Mouse (Mus musculus) cortical plate, adult 2 months (tissue): ENCODE results near the gene Ccnyl1.

Experiments
- CTCF ChIP-seq: fragments of 200-500 bp; IDR thresholded peaks from 2 replicates; pipeline ENCODE4 v1.5.1; 2011; ENCODE audit warnings: mild to moderate bottlenecking, control low read depth, low read length; ENCODE audit not compliant: insufficient read depth; ENCODE audit errors: extremely low read depth
- POLR2A ChIP-seq: fragments of 200-500 bp; IDR thresholded peaks from 2 replicates; pipeline ENCODE4 v1.6.1; 2011; ENCODE audit warnings: mild to moderate bottlenecking, low read length, control low read depth; ENCODE audit not compliant: insufficient read depth; ENCODE audit errors: extremely low read depth

DNA sequence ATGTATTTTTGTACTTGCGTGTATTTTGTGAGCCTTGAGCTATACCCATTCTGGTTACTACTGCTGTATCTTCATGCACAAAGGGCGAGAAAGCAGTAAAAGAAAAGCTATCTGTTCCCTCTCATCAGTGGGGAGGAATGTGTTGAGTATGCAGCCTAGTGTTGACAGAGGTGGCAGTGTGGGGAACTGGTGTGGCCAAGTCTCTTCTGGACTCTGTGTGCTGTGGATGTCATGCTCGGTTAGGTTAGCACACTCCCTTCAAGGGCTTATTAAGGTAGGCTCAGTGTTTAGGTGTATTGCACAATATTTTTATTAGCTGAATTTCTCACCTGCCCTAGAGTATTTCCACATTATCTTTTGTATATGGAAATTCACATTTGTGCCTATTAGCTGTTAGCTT lies 11.5 kb downstream of the Ccnyl1 start:
- TF ChIP-seq CTCF (no peak), POLR2A (no peak)
